Mouse (Mus musculus) bone marrow macrophage, adult 2 months (primary cell): ENCODE results near the gene Rai1. TPM values are rescaled to one million over a fixed set of nuclear protein-coding genes. Genes with fewer than 3 reads are reported as not detected.

Experiments
- H3K27ac ChIP-seq: 2 replicates; pipeline ENCODE4 v1.5.1; 2012; ENCODE audit warnings: low read depth, low read length; ENCODE audit not compliant: insufficient read depth
- H3K4me1 ChIP-seq: 2 replicates; pipeline ENCODE4 v1.6.1; 2012; ENCODE audit warnings: low read length; ENCODE audit not compliant: control insufficient read depth, insufficient read depth
- H3K4me3 ChIP-seq: 2 replicates; pipeline ENCODE4 v1.5.1; 2012; ENCODE audit warnings: mild to moderate bottlenecking, low read length, moderate library complexity; ENCODE audit not compliant: insufficient read depth
- CTCF ChIP-seq: IDR thresholded peaks from 2 replicates; pipeline ENCODE4 v1.5.1; 2012; ENCODE audit warnings: low read depth, mild to moderate bottlenecking, low read length, moderate library complexity
- POLR2A ChIP-seq: IDR thresholded peaks from 2 replicates; pipeline ENCODE4 v1.6.1; 2012; ENCODE audit warnings: mild to moderate bottlenecking, low read depth, low read length, borderline replicate concordance
- polyA plus RNA-seq: library from polyadenylated mRNA; stranded (reverse); fragments of >200 nt; gene quantifications from 2 replicates; pipeline ENCODE4 v1.2.4, GENCODE M21; 2012; ENCODE audit not compliant: missing spikeins, insufficient read depth, insufficient read length

The Rai1 gene
- polyA plus RNA-seq, 1 experiment, result 12.9 TPM

DNA sequence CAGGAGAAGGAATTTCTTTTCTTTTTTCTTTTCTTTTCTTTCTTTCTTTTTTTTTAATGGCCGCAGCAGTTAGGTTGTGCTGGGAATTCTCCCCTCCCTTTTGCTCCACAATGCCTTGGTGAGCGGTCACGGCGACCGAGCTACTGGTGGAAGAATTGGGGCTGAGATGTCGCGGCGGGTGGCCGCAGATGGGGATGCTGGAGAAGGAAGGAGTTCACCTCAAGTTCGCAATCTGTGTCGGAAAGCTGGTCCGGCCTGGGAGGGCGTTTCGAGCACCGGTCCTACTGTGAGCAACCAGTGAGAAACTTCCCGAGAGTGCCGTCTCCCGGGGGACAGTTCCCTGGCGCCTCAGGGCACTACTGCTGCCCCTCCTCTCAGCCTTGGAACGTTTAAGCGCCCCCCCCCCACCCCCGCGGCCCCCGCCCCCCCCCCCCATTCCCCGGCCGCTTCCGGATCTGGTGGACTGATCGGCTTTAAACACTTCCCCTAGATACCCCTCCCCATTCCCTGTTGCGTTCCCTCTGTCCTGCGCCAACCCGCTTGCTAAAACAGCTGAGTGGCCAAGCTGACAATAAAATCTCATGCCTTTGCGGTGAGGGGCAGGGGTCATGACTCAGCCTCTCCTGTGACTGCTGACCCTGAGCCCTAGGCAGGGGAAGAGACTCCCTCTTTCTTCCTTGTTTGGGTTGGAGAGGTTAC, 35.9 kb downstream of the Rai1 start:
- TF ChIP-seq POLR2A (no peak), CTCF (no peak)
- H3K4me1 ChIP-seq, result peaks cover 32% of the 10 kb centered on the region
- no peak overlapping the region for H3K27ac ChIP-seq
- no peak overlapping the region for H3K4me3 ChIP-seq

DNA sequence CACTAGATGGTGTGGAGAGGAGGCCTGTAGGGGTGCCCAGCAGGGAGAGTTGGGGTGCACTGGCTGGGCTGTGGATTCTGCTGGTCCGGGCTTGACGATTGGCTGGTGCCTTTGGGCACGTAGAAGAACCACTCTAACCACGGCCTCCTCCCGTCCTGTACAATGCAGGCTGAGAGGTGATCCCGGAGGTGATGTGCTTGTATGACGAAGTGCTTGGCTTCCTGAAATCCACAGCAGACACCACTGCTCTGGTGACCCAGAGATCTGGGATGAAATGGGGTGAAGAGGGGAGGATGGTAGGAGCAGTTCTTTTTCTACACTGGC, 36.4 kb downstream of the Rai1 start:
- TF ChIP-seq POLR2A (no peak), CTCF (no peak)
- no peak overlapping the region for H3K27ac ChIP-seq
- H3K4me1 ChIP-seq, result peaks cover 29% of the 10 kb centered on the region
- no peak overlapping the region for H3K4me3 ChIP-seq

DNA sequence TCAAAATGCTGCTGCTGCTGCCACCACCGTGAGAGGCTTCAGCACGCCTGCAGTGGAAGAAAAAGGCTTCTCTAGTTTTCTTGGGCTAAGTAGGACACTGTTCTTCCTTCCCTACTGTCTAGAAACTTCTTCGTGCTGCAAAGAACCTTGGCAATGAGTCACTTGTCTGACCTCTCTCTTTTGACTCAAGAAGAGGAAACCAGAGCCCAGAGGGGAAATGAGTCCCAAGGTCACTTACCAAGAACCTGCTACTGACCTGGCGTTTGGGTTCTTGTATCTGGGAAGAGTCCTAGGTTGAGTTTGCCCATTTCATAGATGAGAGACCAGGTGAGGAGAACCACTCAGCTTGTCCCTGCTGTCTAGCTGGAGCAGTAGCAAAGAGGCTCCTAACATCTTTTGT, 38.3 kb downstream of the Rai1 start:
- no peak overlapping the region for H3K4me3 ChIP-seq
- no peak overlapping the region for H3K27ac ChIP-seq
- no peak for TF ChIP-seq CTCF
- TF ChIP-seq POLR2A, result no peak
- H3K4me1 ChIP-seq, result peaks cover 29% of the 10 kb centered on the region

GRCm38 (mm10) chr11:60146170-60146569, 41.4 kb downstream of the Rai1 start:
- Histone ChIP-seq H3K4me1 (peaks cover 25% of the 10 kb centered on the region), H3K4me3 (no peak overlapping the region), H3K27ac (no peak overlapping the region)
- TF ChIP-seq POLR2A, result no peak
- no peak for TF ChIP-seq CTCF

DNA sequence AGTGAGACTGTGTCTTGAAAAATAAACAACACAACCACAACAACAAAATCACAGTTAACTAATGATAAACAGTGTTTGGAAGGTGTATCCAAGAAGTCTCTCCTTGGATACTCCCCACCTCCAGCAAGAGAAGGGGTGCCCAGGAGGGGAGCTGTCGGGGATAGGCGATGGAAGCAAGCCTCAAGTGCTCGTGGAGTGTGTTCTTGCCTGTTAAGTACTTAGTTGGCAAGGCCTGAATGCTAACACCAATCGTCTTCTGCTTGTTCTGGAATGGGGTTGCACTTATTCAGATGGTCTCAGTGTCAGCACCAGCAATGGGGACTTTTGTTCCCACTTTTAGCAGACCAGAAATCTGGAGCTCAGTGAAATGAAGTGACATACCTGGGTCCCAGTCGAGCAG, 43.8 kb downstream of the Rai1 start:
- Histone ChIP-seq H3K4me1 (peaks cover 2% of the 10 kb centered on the region), H3K4me3 (no peak overlapping the region), H3K27ac (no peak overlapping the region)
- no peak for TF ChIP-seq CTCF
- TF ChIP-seq POLR2A, result no peak

- TF ChIP-seq POLR2A, result no peak
- TF ChIP-seq CTCF, result no peak
- Histone ChIP-seq H3K4me3 (no peak overlapping the region), H3K27ac (no peak overlapping the region), H3K4me1 (no peaks in the 10 kb centered on the region)
Measured at GRCm38 (mm10) chr11:60149086-60149485, 44.3 kb downstream of the Rai1 start.

GRCm38 (mm10) chr11:60150677-60151076, 45.9 kb downstream of the Rai1 start:
- TF ChIP-seq POLR2A (no peak), CTCF (no peak)
- Histone ChIP-seq H3K4me3 (no peak overlapping the region), H3K4me1 (no peaks in the 10 kb centered on the region), H3K27ac (no peak overlapping the region)

- TF ChIP-seq CTCF (no peak), POLR2A (no peak)
- H3K27ac ChIP-seq, result no peak overlapping the region
- H3K4me3 ChIP-seq, result no peak overlapping the region
- no peaks in the 10 kb centered on the region for H3K4me1 ChIP-seq
Measured at GRCm38 (mm10) chr11:60152339-60152738, 47.5 kb downstream of the Rai1 start.

DNA sequence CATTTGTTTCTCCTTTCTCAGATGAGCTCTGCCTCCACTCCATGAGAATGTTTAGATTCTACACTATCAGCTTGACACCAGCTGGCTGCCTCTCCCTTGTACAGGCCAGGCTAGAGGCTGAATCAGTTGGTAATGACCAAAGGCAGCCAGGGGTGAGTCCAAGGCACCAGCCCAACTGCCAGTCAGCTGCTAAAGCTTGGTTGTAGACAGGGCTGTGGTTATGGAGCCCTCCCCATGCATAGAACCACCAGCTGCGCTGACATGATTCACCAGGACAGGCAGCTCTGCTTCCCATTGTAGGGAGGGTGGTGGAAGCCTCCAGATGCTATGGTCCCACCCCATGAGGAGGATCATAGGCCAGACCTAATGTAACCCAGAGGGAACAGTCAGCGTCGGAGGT, 49.1 kb downstream of the Rai1 start:
- no peak for TF ChIP-seq CTCF
- no peak for TF ChIP-seq POLR2A
- H3K4me3 ChIP-seq, result no peak overlapping the region
- H3K27ac ChIP-seq, result no peak overlapping the region
- no peaks in the 10 kb centered on the region for H3K4me1 ChIP-seq

- no peaks in the 10 kb centered on the region for H3K4me1 ChIP-seq
Measured at GRCm38 (mm10) chr11:60155690-60156089, 50.9 kb downstream of the Rai1 start.

DNA sequence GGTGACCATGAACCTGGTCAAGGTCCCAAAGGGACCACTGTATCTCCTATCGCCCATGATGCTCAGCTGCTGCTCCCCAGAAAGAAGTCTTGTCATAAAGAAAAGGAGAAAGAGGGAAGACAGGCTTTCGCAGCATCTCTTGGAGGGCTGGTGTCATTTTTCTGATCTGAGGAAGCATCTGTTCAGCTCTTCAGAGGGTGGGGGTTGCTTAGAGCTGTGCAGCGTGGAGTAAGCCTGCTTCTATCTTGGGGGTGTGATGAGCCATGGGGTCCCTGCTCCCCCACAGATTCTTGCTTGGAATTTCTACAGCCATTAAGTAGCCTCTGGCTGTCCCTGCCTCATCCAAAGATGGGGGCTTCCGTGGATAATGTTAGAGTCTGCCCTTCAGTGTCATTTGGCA, 53.5 kb downstream of the Rai1 start:
- Histone ChIP-seq H3K27ac (no peak overlapping the region), H3K4me3 (no peak overlapping the region), H3K4me1 (no peaks in the 10 kb centered on the region)
- TF ChIP-seq POLR2A (no peak), CTCF (no peak)

More at GRCm38 (mm10) chr11:60155690-60156089, 50.9 kb downstream of the Rai1 start:
- Histone ChIP-seq H3K4me3 (no peak overlapping the region), H3K27ac (no peak overlapping the region)
- no peak for TF ChIP-seq POLR2A
- no peak for TF ChIP-seq CTCF
